Mouse (Mus musculus) limb, embryonic 14.5 days (tissue): ENCODE results near the gene Trim12c. TPM values are rescaled to one million over a fixed set of nuclear protein-coding genes. Genes with fewer than 3 reads are reported as not detected.
A peak's percentile ranks its signal among the peaks of the same experiment; 100 is the strongest.

ENCODE experiments used
- ATAC-seq: fragments of 200-750 bp; cut with Nextera tagmentation; 2 replicates; pipeline ENCODE4 v1.8.0; 2017; ENCODE audit warnings: low read depth, moderate number of reproducible peaks, moderate TSS enrichment; ENCODE audit not compliant: low FRiP score
- DNase-seq: peaks from one replicate; pipeline ENCODE4 v3.0.0-alpha.2; 2015; ENCODE audit warnings: low spot score
- H3K27ac ChIP-seq: fragments of 300-500 bp; sonication (generic); replicated peaks from 2 replicates; pipeline ENCODE4 v1.5.1; 2014; ENCODE audit warnings: low read depth, mild to moderate bottlenecking, low read length, moderate library complexity, mixed read lengths
- H3K27me3 ChIP-seq: fragments of 300-500 bp; sonication (generic); 2 replicates; pipeline ENCODE4 v1.6.1; 2014; ENCODE audit warnings: low read length, mixed read lengths; ENCODE audit not compliant: control insufficient read depth, insufficient read depth
- H3K36me3 ChIP-seq: fragments of 300-500 bp; sonication (generic); 2 replicates; pipeline ENCODE4 v1.6.1; 2014; ENCODE audit warnings: mild to moderate bottlenecking, low read length, moderate library complexity, mixed read lengths; ENCODE audit not compliant: control insufficient read depth, insufficient read depth
- H3K4me1 ChIP-seq: fragments of 300-500 bp; sonication (generic); 2 replicates; pipeline ENCODE4 v1.6.1; 2014; ENCODE audit warnings: antibody characterized with exemption, low read length, mixed read lengths; ENCODE audit not compliant: control insufficient read depth, insufficient read depth
- H3K4me2 ChIP-seq: fragments of 300-500 bp; sonication (generic); replicated peaks from 2 replicates; pipeline ENCODE4 v1.6.1; 2014; ENCODE audit warnings: low read depth, mild to moderate bottlenecking, low read length, moderate library complexity; ENCODE audit not compliant: severe bottlenecking
- H3K4me3 ChIP-seq: fragments of 300-500 bp; sonication (generic); replicated peaks from 2 replicates; pipeline ENCODE4 v1.5.1; 2014; ENCODE audit warnings: low read length
- H3K9ac ChIP-seq: fragments of 300-500 bp; sonication (generic); 2 replicates; pipeline ENCODE4 v1.6.1; 2014; ENCODE audit warnings: mild to moderate bottlenecking, low read depth, low read length, moderate library complexity; ENCODE audit not compliant: severe bottlenecking
- H3K9me3 ChIP-seq: fragments of 300-500 bp; sonication (generic); 2 replicates; pipeline ENCODE4 v1.6.1; 2016; ENCODE audit warnings: low read length; ENCODE audit not compliant: control insufficient read depth
- POLR2A ChIP-seq: fragments of 200-500 bp; IDR thresholded peaks from 2 replicates; pipeline ENCODE4 v1.8.0; 2012; ENCODE audit warnings: inconsistent platforms, mild to moderate bottlenecking, moderate library complexity, borderline replicate concordance; ENCODE audit not compliant: insufficient read depth, insufficient read length; ENCODE audit errors: extremely low read depth
- WGBS: fragments of 180-500 bp; shearing (Covaris S2); extraction: QIAGEN DNeasy Blood & Tissue Kit; methylation state at CpG from one replicate; pipeline ENCODE4 v1.1.7; 2014; 5-methylcytosine and 5-hydroxymethylcytosine counted together
- polyA plus RNA-seq, 2 experiments: library from polyadenylated mRNA; depleted of rRNA in 1 of 2; stranded (reverse) in 1 of 2; unstranded in 1 of 2; fragments of >200 nt; fragmentation: Nextera tagmentation in 1 of 2; extraction: Ambion mirVana in 1 of 2; gene quantifications; 2 replicates each; pipeline versions ENCODE4 v1.2.1 to v1.2.3; 2012 to 2014

Gene Trim12c
- polyA plus RNA-seq (2012; rRNA removed) (3.6 and 4.4 TPM in 2 replicates), polyA plus RNA-seq (2014; fragmentation: Nextera tagmentation; extraction: Ambion mirVana) (1.7 TPM in 2 replicates)

DNA sequence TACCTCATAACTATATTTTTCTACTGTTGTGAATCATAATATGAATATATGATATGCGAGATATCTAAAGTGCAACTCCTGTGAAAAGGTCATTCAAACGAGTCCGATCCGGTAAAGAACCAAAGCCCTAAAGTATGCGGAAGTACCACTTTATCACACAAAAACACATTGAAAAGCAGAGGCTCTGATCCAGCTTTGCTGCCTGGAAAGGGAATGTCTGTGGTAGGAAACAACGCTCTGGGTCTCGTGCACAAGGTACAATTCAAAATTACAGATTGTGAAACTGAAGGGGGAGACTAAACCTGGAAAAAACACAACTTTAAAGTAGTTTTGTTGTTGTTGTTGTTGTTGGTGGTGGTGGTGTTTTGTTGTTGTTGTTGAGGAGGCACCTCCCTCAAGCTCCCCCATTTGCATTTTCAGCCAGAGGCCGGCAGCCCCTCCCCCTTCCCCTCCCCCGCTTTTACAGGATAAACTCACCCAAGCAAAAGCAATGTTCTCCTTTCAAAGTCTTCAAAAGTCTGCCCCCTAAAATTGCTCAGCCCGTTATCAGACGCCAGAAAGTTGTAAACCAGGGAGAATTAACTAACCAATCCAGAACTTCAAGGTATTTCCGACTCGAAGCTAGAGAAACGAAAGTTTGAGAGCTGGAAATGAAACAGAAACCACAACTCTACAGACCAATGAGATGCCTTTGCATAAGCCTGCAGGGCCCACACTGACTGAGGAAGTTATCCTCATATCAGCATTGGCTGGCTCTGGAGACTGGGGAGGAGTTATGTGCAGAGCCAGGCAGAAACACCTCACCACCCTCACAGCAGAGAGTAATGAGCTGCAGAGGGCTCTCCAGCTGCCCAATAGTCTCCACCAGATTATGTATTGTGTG, at the start of gene Trim12c:
Gene Trim12c, minus strand, starts transcription at position 646 of the 883 bp plus-strand sequence.
- 6% methylated on average over 14 of the region's 14 CpGs for WGBS
- Histone ChIP-seq H3K4me1 (no peaks in the 10 kb centered on the region), H3K27ac (no peak within 1 kb of the TSS), H3K9ac (0 out of 2 replicates have a peak within 1 kb of the TSS, but pooled peaks have one; percentile 8), H3K9me3 (no peaks in the 10 kb centered on the region), H3K4me3 (peak within 1 kb of the TSS; percentile 34), H3K27me3 (no peaks in the 10 kb centered on the region), H3K4me2 (peak within 1 kb of the TSS; percentile 49), H3K36me3 (no peaks in the 10 kb centered on the region)
- ATAC-seq (peak; percentile 96), DNase-seq (peak; percentile 84)
- TF ChIP-seq POLR2A: no peak

GRCm38 (mm10) chr7:104401140-104401539, 48.0 kb upstream of the Trim12c start:
- Histone ChIP-seq H3K4me3 (no peak overlapping the region), H3K9ac (no peak overlapping the region), H3K27me3 (no peaks in the 10 kb centered on the region), H3K4me2 (no peak overlapping the region), H3K27ac (no peak overlapping the region), H3K36me3 (no peaks in the 10 kb centered on the region), H3K9me3 (no peaks in the 10 kb centered on the region), H3K4me1 (no peaks in the 10 kb centered on the region)
- no peak for DNase-seq
- no peak for ATAC-seq
- TF ChIP-seq POLR2A: no peak

DNA sequence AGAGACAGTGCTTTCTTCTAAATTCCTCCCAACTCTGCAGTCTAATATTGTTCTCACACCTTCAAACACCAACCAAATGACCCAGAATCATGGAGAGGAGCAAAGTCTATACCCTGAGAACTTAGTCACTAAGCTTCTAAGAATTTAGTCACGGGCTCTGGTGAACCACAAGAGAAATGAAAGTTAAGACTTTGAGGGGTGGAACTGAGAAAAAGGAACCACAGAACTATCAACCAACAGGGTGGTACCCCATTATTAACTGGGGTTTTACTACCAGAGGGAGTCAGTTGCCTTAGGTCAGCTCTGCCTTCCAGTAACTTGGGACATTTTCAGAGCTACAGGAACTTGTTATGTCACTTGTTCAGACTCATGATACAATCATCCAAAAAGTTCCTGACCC, 47.5 kb upstream of the Trim12c start, which contains the start of gene Trim30c:
Gene Trim30c, minus strand, starts transcription at position 140 of the 400 bp plus-strand sequence.
- ATAC-seq (no peak), DNase-seq (no peak)
- H3K4me2 ChIP-seq: no peak within 1 kb of the TSS
- no peak within 1 kb of the TSS for H3K9ac ChIP-seq
- TF ChIP-seq POLR2A: no peak
- WGBS: 78% methylated on average over 1 of the region's 1 CpGs
- no peak within 1 kb of the TSS for H3K4me3 ChIP-seq
- no peaks in the 10 kb centered on the region for H3K36me3 ChIP-seq
- no peaks in the 10 kb centered on the region for H3K4me1 ChIP-seq
- H3K9me3 ChIP-seq: no peaks in the 10 kb centered on the region
- no peaks in the 10 kb centered on the region for H3K27me3 ChIP-seq
- no peak within 1 kb of the TSS for H3K27ac ChIP-seq

DNA sequence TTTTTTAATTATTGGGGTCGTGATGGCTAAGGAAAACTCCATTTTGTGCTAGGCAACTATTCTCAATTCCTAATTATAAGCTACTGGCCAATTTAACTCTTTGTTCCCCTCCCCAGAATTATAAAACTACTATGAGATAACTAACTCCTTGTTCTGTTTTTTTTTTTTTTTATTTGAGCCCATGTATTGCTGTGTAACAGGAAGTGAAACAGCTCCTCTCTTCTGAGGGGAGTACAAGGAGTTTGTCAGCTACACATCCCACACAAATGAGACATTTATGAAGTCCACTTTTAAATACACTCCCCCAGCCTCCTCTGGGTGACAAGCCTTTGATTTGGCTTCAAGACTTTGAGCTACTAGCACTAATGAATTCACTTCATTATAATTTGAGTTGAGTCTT, 45.3 kb upstream of the Trim12c start:
- Histone ChIP-seq H3K27me3 (no peaks in the 10 kb centered on the region), H3K9me3 (no peaks in the 10 kb centered on the region), H3K4me3 (no peak overlapping the region), H3K9ac (no peak overlapping the region), H3K36me3 (no peaks in the 10 kb centered on the region), H3K4me1 (no peaks in the 10 kb centered on the region), H3K4me2 (no peak overlapping the region), H3K27ac (no peak overlapping the region)
- 60% methylated on average over 1 of the region's 1 CpGs for WGBS
- ATAC-seq (no peak), DNase-seq (no peak)
- TF ChIP-seq POLR2A: no peak

- Histone ChIP-seq H3K27me3 (no peaks in the 10 kb centered on the region), H3K36me3 (no peaks in the 10 kb centered on the region), H3K9me3 (no peaks in the 10 kb centered on the region), H3K27ac (no peak within 1 kb of the TSS), H3K4me1 (no peaks in the 10 kb centered on the region), H3K4me3 (no peak within 1 kb of the TSS), H3K9ac (no peak within 1 kb of the TSS), H3K4me2 (no peak within 1 kb of the TSS)
- DNase-seq (no peak), ATAC-seq (no peak)
- 69% methylated on average over 1 of the region's 1 CpGs for WGBS
- no peak for TF ChIP-seq POLR2A
These were observed 16.7 kb upstream of the Trim12c start, which contains the start of gene Trim30b for GRCm38 (mm10) chr7:104369736-104370414. Gene Trim30b (minus strand): TSS chr7:104369884.
